Mouse (Mus musculus): Measurements from ENCODE around the gene Acsl5.

Acsl5 gene

GRCm38 (mm10) chr19:55342423-55342822, 90.7 kb downstream of the Acsl5 start:
- Histone ChIP-seq H3K36me3 (ENCODE audit: insufficient read depth, low read length) (no peaks in the 10 kb centered on the region), H3K27me3 (ENCODE audit: insufficient read depth, low read length) (no peaks in the 10 kb centered on the region)
- TF ChIP-seq POU5F1 (IDR thresholded peaks at IDR 0.05; ENCODE audit: borderline replicate concordance, low read length) (no peak), NANOG (IDR thresholded peaks at IDR 0.05; ENCODE audit: borderline replicate concordance, low read length) (no peak), CTCF (conservative IDR thresholded peaks at IDR 0.05; ENCODE audit: low read length) (no peak)

GRCm38 (mm10) chr19:55343274-55343673, 91.5 kb downstream of the Acsl5 start:
- H3K9me3 ChIP-seq (ENCODE audit: low read length): no peaks in the 10 kb centered on the region
- TF ChIP-seq POU5F1 (IDR thresholded peaks at IDR 0.05; ENCODE audit: borderline replicate concordance, low read length) (no peak), NANOG (IDR thresholded peaks at IDR 0.05; ENCODE audit: borderline replicate concordance, low read length) (no peak)
- H3K4me3 ChIP-seq (replicated peaks; ENCODE audit: low read length): no peak overlapping the region
- H3K4me1 ChIP-seq (replicated peaks; ENCODE audit: low read depth, low read length): no peaks in the 10 kb centered on the region
- no peaks in the 10 kb centered on the region for H3K36me3 ChIP-seq (ENCODE audit: insufficient read depth, low read length)
- no peaks in the 10 kb centered on the region for H3K27me3 ChIP-seq (ENCODE audit: insufficient read depth, low read length)

More at GRCm38 (mm10) chr19:55342423-55342822, 90.7 kb downstream of the Acsl5 start:
- Histone ChIP-seq H3K4me1 (replicated peaks; ENCODE audit: low read depth, low read length) (no peaks in the 10 kb centered on the region), H3K4me3 (replicated peaks; ENCODE audit: low read length) (no peak overlapping the region), H3K9me3 (ENCODE audit: low read length) (no peaks in the 10 kb centered on the region)

All from E14TG2a.4 (cell line).